ENCODE assay signal across 15 mouse cellular contexts in the genomic region with DNA sequence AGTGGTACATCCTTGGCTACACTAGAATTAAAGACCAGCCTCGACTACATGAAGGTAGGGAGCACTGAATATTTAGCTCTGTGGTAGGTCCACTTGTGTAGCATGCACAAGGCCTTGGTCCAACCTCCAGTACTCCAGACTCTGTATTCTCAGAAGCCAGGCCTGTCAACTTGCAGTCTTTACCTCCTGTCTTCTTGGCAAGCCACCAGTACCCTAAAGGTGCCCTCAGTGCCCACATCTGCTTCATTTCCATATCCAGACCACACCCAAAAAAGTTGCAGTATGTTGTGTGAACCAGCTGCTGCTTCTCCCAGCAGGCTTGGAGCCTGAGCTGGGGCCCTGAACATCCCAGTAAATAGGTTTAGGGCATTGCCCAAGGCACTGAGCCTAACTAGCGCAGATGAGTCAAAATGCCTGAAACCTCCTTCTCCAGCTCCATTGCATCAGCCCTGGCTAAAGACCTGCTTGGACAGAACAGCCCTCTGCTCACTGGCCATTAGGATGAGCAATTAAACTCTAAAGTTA. TPM values are rescaled to one million over a fixed set of nuclear protein-coding genes. Genes with fewer than 3 reads are reported as not detected.
A peak's percentile ranks its signal among the peaks of the same experiment; 100 is the strongest.
DNase-seq lines count a peak whose midpoint lies in the region; ATAC-seq and TF ChIP-seq lines count a peak whose summit lies in the region.
"Had no signal": no experiment of that assay in that cellular context is flagged by ENCODE, and none has a peak within 500 bp of the region (broad histone marks: within the 10 kb centered on the region; RNA-seq: fewer than 3 reads in every experiment).

No protein-coding gene starts in this region.

- no peaks in the 10 kb centered on the region for H3K79me2 ChIP-seq in heart, adult 2 months (replicated peaks; ENCODE audit: control insufficient read depth, insufficient read depth, low read length)

- peaks cover 10% of the 10 kb centered on the region for H3K4me1 ChIP-seq in heart, adult 2 months (ENCODE audit: control insufficient read depth, insufficient read depth, low read length)
- peaks cover 10% of the 10 kb centered on the region for H3K4me1 ChIP-seq in heart, embryonic 11.5 days (ENCODE audit: control insufficient read depth, insufficient read depth, low read length)
- peaks cover 27% of the 10 kb centered on the region for H3K4me1 ChIP-seq in neural tube, embryonic 12.5 days
- H3K4me1 ChIP-seq in embryonic facial prominence, embryonic 14.5 days (ENCODE audit: control insufficient read depth, insufficient read depth, low read length) = peaks cover 17% of the 10 kb centered on the region

- no peak overlapping the region for H3K9ac ChIP-seq in heart, adult 2 months (ENCODE audit: low read depth, low read length)
- no peak overlapping the region for H3K9ac ChIP-seq in heart, embryonic 11.5 days (ENCODE audit: low read depth, low read length)
- no peak overlapping the region for H3K9ac ChIP-seq in neural tube, embryonic 12.5 days
- H3K9ac ChIP-seq in embryonic facial prominence, embryonic 14.5 days (ENCODE audit: low read depth, low read length) = 0 out of 2 replicates have a peak overlapping the region, but pooled peaks have one; percentile 67

- no peak for ATAC-seq in heart, embryonic 11.5 days (replicated peaks; ENCODE audit: insufficient number of reproducible peaks, low FRiP score, low TSS enrichment)
- ATAC-seq in neural tube, embryonic 12.5 days (ENCODE audit: low FRiP score, low read depth) = no peak
- ATAC-seq in embryonic facial prominence, embryonic 14.5 days (ENCODE audit: low read depth) = no peak
- ATAC-seq: CD4-positive, CD25-positive, alpha-beta regulatory T cell, adult 4 months had no signal

- H3K27me3 ChIP-seq in heart, adult 2 months (ENCODE audit: control insufficient read depth, insufficient read depth, low read length) = no peaks in the 10 kb centered on the region
- no peaks in the 10 kb centered on the region for H3K27me3 ChIP-seq in heart, embryonic 11.5 days (ENCODE audit: control insufficient read depth, insufficient read depth, low read length)
- H3K27me3 ChIP-seq in neural tube, embryonic 12.5 days (replicated peaks) = no peaks in the 10 kb centered on the region
- H3K27me3 ChIP-seq in embryonic facial prominence, embryonic 14.5 days (replicated peaks; ENCODE audit: control insufficient read depth, insufficient read depth, low read length) = no peaks in the 10 kb centered on the region
- H3K27me3 ChIP-seq: neural tube, embryonic 15.5 days had no signal

- no peaks in the 10 kb centered on the region for H3K9me3 ChIP-seq in heart, embryonic 11.5 days (replicated peaks; ENCODE audit: control insufficient read depth, low read length)
- H3K9me3 ChIP-seq in neural tube, embryonic 12.5 days = no peaks in the 10 kb centered on the region
- no peaks in the 10 kb centered on the region for H3K9me3 ChIP-seq in embryonic facial prominence, embryonic 14.5 days (ENCODE audit: control insufficient read depth, low read length)
- H3K9me3 ChIP-seq: neural tube, embryonic 15.5 days had no signal

- no peak overlapping the region for H3K4me2 ChIP-seq in heart, embryonic 11.5 days
- 0 out of 2 replicates have a peak overlapping the region, but pooled peaks have one; percentile 84 for H3K4me2 ChIP-seq in neural tube, embryonic 12.5 days (replicated peaks)
- no peak overlapping the region for H3K4me2 ChIP-seq in embryonic facial prominence, embryonic 14.5 days (ENCODE audit: low read depth, low read length)

- no peak for DNase-seq in heart, adult 2 months
- no peak for DNase-seq in neural tube, embryonic 10.5 days (ENCODE audit: extremely low spot score, low spot score)
- DNase-seq in embryonic facial prominence, embryonic 14.5 days (ENCODE audit: low spot score) = no peak
- DNase-seq in lung, postnatal 36 days = no peak
- DNase-seq in frontal cortex, postnatal 36 days (ENCODE audit: low spot score in 2 of 2) = no peak
- no peak for DNase-seq in Muller cell, postnatal 12 days (ENCODE audit: inconsistent ontology term)
- DNase-seq: adrenal gland, adult 8-10 months; cerebellum, adult 8-10 months; kidney, adult 9 months; lung, embryonic 14.5 days; retina, postnatal 1 day had no signal

- peak overlapping the region; percentile 81 for H3K27ac ChIP-seq in heart, adult 2 months
- no peak overlapping the region for H3K27ac ChIP-seq in heart, embryonic 11.5 days (ENCODE audit: low read depth, low read length)
- no peak overlapping the region for H3K27ac ChIP-seq in neural tube, embryonic 12.5 days
- no peak overlapping the region for H3K27ac ChIP-seq in embryonic facial prominence, embryonic 14.5 days (replicated peaks; ENCODE audit: low read depth, low read length)

- no peak overlapping the region for H3K4me3 ChIP-seq in heart, adult 2 months
- no peak overlapping the region for H3K4me3 ChIP-seq in heart, embryonic 11.5 days (ENCODE audit: low read depth, low read length)
- H3K4me3 ChIP-seq in neural tube, embryonic 12.5 days = no peak overlapping the region
- no peak overlapping the region for H3K4me3 ChIP-seq in embryonic facial prominence, embryonic 14.5 days (ENCODE audit: low read depth, low read length)

- H3K36me3 ChIP-seq in heart, adult 2 months (ENCODE audit: control insufficient read depth, insufficient read depth, low read length) = peaks cover 4% of the 10 kb centered on the region; the same call in 1 of the 2 replicates
- H3K36me3 ChIP-seq in heart, embryonic 11.5 days (ENCODE audit: control insufficient read depth, insufficient read depth, low read length) = peaks cover 22% of the 10 kb centered on the region
- H3K36me3 ChIP-seq in neural tube, embryonic 12.5 days = peaks cover 58% of the 10 kb centered on the region
- peaks cover 57% of the 10 kb centered on the region for H3K36me3 ChIP-seq in embryonic facial prominence, embryonic 14.5 days (ENCODE audit: control insufficient read depth, insufficient read depth, low read length)

- WGBS in heart, adult 2 months = 88% methylated on average over 2 of the region's 2 CpGs
- WGBS in heart, embryonic 11.5 days (ENCODE audit: insufficient replicate concordance) = 84% methylated on average over 2 of the region's 2 CpGs
- 84% methylated on average over 2 of the region's 2 CpGs for WGBS in neural tube, embryonic 12.5 days
- WGBS in embryonic facial prominence, embryonic 14.5 days = 90% methylated on average over 2 of the region's 2 CpGs

- TF ChIP-seq EP300 in heart, adult 2 months (IDR thresholded peaks at IDR 0.05; ENCODE audit: insufficient read depth, low read depth, low read length) = no peak

- intact Hi-C loops in heart, adult 2 months (cut with DNase I) = loop anchor here (5.0 kb wide), 2 partner anchors 40 to 70 kb away; a partner anchor contains a TSS

- TF ChIP-seq CTCF in heart, adult 2 months (IDR thresholded peaks at IDR 0.05) = no peak

- no peak for TF ChIP-seq POLR2A in heart, adult 2 months (IDR thresholded peaks at IDR 0.05; ENCODE audit: insufficient read depth, low read depth, low read length)

RNA-seq across cellular contexts. Expression of a gene that starts 1.0 kb away (rescaled TPM):
- 1,000 to 10,000 TPM in 1 of 2 experiments, 100 to 1,000 TPM in 1; 935 to 1,129 TPM for total RNA-seq in heart, adult 2 months (2021)
- polyA plus RNA-seq in heart, adult 2 months (2012; rRNA removed) = 469 and 474 TPM in 2 replicates
- polyA plus RNA-seq in heart, embryonic 11.5 days (2014; fragmentation: Nextera tagmentation; extraction: Ambion mirVana) = 277 and 316 TPM in 2 replicates
- 87.0 and 110 TPM in 2 replicates for polyA plus RNA-seq in neural tube, embryonic 12.5 days (2016; fragmentation: Nextera tagmentation; extraction: Ambion mirVana)
- 336 and 395 TPM in 2 replicates for polyA plus RNA-seq in embryonic facial prominence, embryonic 14.5 days (2014; fragmentation: Nextera tagmentation; extraction: Ambion mirVana)

RNA-seq across cellular contexts. Expression of a gene that starts 11.0 kb away (rescaled TPM):
- total RNA-seq in heart, adult 2 months (2021) = 10 to 100 TPM in 1 of 2 experiments, 1 to 10 TPM in 1; 7.4 to 11.4 TPM
- 10.5 and 11.1 TPM in 2 replicates for polyA plus RNA-seq in heart, adult 2 months (2012; rRNA removed)
- polyA plus RNA-seq in heart, embryonic 11.5 days (2014; fragmentation: Nextera tagmentation; extraction: Ambion mirVana) = 308 and 315 TPM in 2 replicates
- 346 and 367 TPM in 2 replicates for polyA plus RNA-seq in neural tube, embryonic 12.5 days (2016; fragmentation: Nextera tagmentation; extraction: Ambion mirVana)
- polyA plus RNA-seq in embryonic facial prominence, embryonic 14.5 days (2014; fragmentation: Nextera tagmentation; extraction: Ambion mirVana) = 365 and 376 TPM in 2 replicates

RNA-seq across cellular contexts. Expression of a gene that starts 11.2 kb away (rescaled TPM):
- 10 to 100 TPM; 13.9 to 19.7 TPM for total RNA-seq in heart, adult 2 months (2021)
- 32.4 and 35.2 TPM in 2 replicates for polyA plus RNA-seq in heart, adult 2 months (2012; rRNA removed)
- polyA plus RNA-seq in heart, embryonic 11.5 days (2014; fragmentation: Nextera tagmentation; extraction: Ambion mirVana) = 135 and 136 TPM in 2 replicates
- 269 and 277 TPM in 2 replicates for polyA plus RNA-seq in neural tube, embryonic 12.5 days (2016; fragmentation: Nextera tagmentation; extraction: Ambion mirVana)
- polyA plus RNA-seq in embryonic facial prominence, embryonic 14.5 days (2014; fragmentation: Nextera tagmentation; extraction: Ambion mirVana) = 143 TPM in 2 replicates

RNA-seq across cellular contexts. Expression of a gene that starts 38.8 kb away (rescaled TPM):
- total RNA-seq in heart, adult 2 months (2021) = 100 to 1,000 TPM; 131 to 155 TPM
- 23.9 and 40.7 TPM in 2 replicates for polyA plus RNA-seq in heart, adult 2 months (2012; rRNA removed)
- 38.1 and 40.4 TPM in 2 replicates for polyA plus RNA-seq in heart, embryonic 11.5 days (2014; fragmentation: Nextera tagmentation; extraction: Ambion mirVana)
- polyA plus RNA-seq in neural tube, embryonic 12.5 days (2016; fragmentation: Nextera tagmentation; extraction: Ambion mirVana) = 96.2 and 100 TPM in 2 replicates
- polyA plus RNA-seq in embryonic facial prominence, embryonic 14.5 days (2014; fragmentation: Nextera tagmentation; extraction: Ambion mirVana) = 69.9 and 71.6 TPM in 2 replicates

Comparison
In these comparisons a context has a peak if more than half of its experiments do, and no peak if none do; other contexts are left out.
1. RNA of a gene that starts 11.0 kb away (polyA plus RNA-seq): 365 to 376 TPM in embryonic facial prominence, embryonic 14.5 days, 346 to 367 TPM in neural tube, embryonic 12.5 days and 308 to 315 TPM in heart, embryonic 11.5 days; 10.5 to 11.1 TPM in heart, adult 2 months; every median in the first group is over 10 times any median in the second.